Mouse (Mus musculus): ENCODE measurements around the gene Baat.
"Not testable (repeated sequence)": the region's sequence is repeated elsewhere in the genome, so short reads cannot be mapped to it uniquely, and the experiment has no call there.

Baat gene

DNA sequence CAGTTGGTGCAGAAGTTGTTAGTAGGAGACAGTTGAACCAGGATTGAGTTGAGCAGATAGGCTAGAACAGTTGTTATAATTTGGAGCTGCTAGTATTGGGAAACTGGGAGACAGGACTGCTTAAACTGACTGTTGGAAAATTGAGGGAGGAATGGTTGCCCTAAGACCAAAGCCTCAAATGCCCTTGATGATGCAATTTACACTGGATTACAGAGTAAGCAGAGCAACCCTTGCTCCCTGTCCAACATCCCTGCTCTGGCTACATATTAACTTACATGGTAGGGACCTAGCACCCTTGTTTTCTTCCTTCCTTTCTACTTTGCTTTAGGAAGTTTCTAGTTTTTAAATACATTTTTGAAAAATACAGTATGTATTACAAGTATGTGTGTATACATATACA, 20.9 kb downstream of the Baat start:
- no peak for DNase-seq (ENCODE audit: low read depth, low spot score)

DNA sequence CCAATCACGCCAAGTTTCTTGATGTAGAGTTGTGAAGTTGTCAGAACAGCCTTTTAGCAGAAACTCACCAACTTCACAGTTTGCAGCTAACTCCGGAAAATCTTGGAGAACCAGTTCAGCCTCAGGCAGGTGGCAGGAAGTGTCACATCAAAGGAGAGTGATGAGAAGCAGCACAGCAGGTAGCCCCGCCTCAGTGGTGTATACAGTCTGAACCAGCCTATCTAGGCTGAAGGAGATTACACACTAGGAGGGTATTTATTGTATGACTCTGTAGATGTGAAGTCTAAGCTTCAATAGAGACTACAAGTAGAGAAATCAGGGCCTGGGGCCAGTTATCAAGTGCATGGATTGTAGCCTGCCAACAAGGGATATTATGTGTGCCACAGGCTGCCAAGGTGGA, 25.5 kb downstream of the Baat start:
- no peak for DNase-seq (ENCODE audit: low read depth, low spot score)

DNA sequence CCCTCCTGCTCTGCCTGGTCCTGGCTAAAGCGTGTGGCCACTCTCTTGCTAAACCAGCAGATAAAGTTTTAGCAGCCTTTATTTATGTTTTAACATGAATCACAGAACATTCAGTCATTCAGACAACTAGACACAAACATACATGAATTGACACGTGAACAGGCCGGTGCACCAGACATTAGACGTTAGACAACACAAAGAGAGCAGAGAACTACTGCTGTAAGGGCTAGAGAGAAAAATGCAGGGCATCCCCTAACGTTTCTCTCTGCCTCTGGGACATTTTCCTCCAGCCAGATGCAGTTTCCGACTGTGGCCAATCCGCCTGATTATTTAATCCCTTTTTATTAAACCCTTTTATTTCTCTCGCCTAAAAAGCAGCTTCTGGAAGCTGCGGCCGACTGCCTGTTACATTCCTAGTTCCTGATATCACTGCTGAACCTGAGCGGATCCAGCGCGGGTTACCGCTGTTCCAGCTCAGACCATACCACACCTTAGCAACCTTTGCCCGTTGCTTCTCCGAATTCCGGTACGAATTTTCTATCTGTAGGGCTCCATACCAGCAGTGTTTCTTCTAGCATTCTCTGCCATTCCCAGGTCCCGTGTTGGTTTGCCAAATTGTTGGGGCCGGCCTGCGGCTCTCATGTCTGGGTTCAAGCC, 26.1 kb downstream of the Baat start:
- DNase-seq (ENCODE audit: low read depth, low spot score): no peak

DNA sequence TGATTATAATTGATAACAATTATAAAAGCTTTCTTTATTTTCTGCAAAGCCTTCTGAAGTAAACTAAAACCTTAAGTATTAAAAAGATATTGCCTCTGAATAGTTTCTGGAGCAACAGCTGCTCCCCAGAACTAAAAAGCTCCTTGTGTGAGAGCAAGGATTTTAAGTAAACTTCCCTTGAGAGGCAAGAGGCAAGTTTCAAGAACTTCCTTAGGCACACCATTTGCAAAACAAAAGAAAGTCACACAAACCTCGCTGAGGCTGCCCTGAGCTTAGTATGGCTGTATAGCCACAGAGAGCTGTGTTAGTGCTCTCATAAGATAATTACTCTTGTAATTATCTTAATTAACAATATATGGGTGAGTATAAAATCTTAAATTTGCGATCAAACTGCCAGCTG, 27.3 kb downstream of the Baat start:
- not testable (repeated sequence) for DNase-seq (ENCODE audit: low read depth, low spot score)

DNA sequence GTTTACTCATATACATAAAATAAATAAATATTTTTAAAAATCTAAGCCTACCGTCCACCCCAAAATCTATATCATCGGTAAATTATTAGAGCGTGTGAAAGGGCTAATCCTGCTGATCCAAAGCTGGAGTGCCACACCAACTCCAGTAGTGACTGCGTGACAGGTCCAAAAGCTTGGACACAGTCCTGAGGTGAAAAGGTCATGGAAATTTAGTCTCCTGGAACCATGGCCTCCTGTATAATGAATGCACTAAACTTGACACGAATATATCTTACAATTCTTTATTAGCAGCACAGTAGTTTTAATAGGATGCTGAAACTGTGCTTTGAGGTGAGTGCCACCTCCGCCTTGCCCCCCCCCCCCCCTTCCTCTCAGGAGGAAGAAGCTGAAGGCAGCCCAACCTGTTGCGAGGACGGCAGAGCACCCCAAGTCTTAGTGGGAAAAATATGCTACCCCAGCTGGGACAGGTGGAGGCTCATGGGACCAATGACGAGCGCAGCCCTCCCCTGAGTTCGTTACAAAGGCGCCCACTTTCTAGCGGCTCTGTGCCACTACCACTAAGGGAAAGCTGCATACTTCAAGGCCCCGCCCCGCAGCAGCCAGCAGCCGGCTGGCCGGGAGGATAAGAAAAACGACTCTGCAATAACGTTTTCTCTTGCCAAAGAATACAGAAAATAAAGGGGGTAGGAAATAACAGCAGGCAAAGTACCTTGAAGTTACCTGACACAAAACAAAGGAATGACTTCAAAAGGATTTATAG, 28.1 kb downstream of the Baat start:
- DNase-seq (ENCODE audit: low read depth, low spot score): no peak

DNA sequence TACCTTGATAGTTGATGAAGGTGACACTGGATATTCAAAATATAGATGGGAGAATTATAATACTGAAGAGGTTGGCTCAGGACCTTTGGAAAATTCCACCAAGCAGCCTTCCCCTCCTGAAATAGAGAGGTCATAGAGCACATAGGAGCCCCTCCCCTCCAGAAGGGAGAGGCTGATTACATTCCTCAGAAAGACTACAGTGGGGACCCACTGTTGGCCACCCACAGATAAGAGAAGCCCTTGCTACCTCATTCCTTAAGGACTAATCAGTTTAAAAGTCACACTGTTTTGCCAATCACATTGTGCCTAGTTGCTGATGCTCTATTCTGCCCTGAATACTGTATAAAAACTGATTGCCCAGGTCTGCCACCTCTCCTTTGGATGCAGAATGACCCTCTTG, 31.8 kb downstream of the Baat start:
- DNase-seq (ENCODE audit: low read depth, low spot score): no peak

DNA sequence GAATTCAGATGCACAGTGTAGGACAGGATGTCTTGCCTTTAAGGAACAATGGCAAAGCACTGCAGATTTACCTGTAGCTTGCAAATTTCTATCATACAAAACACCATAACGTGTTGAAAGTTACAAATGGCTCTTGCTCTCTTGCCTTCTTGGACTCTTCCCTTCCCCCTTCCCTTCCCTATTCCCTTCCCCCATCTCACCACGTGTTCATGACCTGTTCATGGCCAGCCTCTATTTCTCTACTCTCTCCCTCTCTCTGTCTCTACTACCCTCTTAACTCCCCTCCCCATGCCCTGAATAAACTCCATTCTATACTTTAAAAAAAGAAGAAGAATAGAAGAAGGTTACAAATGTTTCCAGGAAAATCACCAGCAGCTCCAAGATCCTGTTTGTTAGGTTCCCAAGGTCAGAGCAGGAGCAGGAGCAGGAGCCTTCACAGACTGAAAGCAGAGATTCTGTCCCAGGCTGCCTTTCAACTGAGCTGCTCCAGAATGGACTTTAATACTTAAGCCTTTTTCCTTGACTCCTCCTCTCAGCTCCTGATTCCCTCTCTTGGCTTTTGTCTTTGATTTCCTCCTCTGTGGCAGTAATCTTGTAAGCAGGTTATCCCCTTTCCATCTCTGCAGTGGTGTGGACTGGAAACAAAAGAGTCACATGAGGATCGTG, 32.8 kb downstream of the Baat start, which contains the start of gene Acnat1:
TSS of gene Acnat1 (minus strand) at position 478 of the 666 bp plus-strand sequence.
- DNase-seq (ENCODE audit: low read depth, low spot score): no peak

DNA sequence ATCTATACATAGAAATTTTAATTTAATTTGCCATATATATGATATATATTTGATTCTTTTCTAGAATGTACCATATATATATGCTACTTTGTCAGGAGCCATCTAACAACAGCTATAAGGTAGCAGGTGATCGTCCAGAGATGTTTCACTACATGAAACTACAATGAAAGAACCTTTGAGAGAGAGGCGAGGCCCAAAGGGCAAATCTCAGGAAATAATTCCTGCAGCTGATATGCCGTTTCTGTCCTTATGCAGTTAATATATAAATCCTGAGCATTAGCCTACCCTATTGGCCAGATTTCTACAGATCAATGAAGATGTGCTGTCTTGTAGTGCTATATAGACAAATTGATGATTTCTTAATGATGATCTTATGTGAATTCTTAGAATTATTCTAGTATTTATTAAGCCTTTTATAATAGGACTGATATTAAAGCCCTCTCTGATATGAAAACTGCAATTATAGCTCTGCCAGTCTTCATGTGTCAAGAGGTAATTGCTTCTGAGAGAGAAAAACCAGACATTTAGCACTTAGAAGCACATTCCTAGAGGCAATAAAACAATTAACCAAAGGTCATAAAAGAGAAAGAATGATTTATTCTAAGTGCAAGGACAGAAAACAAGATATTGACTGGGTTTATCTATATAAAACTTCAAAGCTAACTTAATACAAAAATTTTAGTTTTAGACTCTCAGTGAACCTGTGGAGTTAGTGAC, 36.8 kb downstream of the Baat start:
- DNase-seq (ENCODE audit: low read depth, low spot score): no peak

DNA sequence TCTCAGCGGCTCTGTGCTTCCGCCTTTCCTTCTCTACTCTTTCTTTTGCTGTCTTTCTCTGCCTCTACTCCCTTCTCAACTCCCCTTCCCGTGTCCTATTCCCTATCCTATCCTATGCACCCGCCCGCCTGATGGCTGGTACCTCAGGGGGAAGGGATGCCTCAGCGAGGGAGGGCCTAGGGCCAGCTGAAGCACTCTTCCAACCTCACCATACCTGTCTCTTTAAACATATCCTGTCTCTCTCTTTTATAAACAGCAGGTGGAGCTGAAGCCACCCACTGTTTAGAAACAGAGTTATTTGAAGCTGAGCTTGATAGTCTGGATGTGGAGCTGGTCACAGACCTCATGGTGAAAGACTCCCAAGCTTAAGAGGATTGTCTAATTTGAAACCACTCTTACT, 39.0 kb downstream of the Baat start:
- no peak for DNase-seq (ENCODE audit: low read depth, low spot score)

DNA sequence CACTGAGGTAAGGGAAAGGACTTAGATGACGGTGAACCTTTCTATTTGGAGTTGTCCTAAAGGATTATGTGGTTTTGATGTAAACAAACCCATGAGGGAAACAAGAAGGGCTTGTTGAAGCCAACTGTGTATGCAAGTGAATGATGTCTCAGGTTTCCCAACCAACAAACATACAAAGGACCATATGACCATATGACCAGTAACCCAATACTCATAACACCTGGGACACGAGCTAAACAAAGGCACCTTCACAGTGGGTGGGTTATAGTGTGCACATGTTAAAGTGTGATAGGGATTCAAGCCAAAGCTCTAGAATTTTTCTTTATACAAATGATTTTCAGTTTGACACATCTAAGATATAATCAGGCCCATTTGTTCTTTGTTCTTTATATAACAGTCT, 50.2 kb downstream of the Baat start:
- no peak for DNase-seq (ENCODE audit: low read depth, low spot score)

DNA sequence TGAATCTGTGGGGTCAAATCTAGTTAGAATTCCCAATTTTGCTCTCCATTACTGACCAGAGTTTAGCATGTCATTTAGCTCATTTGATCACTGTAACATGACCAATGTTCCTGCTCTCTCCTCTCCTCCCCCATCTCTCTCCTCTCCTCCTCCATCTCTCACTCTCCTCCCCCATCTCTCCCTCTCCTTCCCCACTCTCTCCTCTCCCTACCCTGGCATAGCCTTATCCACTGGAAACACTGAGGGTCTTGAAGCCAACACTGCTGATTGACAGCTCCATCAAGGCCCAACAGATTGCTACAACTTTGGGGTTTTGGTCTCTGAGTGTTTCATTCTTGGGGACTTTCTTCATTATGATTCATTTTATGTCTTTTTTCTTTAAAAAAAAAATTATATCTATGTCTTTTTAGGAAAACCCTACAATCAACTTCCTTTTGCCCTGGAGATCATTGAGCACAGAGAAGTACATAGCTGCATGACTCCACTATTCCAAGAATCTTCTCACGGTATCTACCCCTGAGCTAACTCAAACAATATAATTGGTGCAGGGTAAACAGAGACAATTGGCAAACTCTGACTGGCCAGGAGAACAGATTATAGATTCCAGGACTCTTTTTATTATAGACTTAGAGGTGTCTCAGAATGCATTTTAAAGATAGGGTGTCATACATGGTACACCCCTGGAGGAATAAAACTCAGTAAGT, 54.4 kb downstream of the Baat start:
- DNase-seq (ENCODE audit: low read depth, low spot score): no peak

DNA sequence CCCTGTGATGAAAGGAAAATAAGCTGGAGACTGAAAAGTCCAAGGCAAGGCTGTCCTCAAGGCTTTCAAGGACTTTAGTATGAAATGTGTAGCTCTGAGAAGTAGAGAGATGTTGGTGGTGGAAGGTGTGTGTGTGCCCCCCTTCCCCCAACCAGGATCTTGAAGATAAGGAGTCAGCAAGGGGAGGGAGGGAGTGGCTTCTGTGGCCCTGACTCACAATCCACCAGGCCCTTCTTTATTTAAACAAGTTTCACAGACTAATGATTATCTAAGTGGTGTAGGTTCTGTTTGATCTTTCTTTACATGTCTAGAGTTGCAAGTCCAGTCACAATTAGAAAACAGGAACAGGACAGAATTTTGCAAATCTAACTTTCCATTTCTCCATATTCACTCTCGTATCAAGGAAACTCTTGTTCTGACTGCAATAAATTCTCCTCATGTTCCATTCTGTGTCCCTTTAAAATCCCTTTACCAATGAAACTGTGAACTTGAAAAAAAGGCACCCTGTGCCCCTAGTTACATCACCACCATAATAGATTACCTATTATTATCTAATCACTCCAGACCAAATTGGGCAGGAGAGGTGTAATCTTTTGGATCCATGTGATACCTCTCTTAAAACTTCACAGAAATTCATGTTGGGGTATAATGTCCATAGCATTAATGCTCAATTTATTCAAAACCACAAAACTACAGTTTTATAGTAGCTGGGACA, 55.1 kb downstream of the Baat start:
- DNase-seq (ENCODE audit: low read depth, low spot score): not testable (repeated sequence)

Data from brain, embryonic 18.5 days (tissue).